Mouse (Mus musculus) v-Abl transformed pro-B cells (cell line): ENCODE measurements around the gene Rrp15.

ENCODE experiments used
- in situ Hi-C, 2 experiments: fragments of 400-800 bp; cut with MboI; formaldehyde crosslinking; loops; one replicate each; pipeline ENCODE4 v1.15.1; 2025; ENCODE audit not compliant: unreplicated experiment in 2 of 2

Rrp15 gene

DNA sequence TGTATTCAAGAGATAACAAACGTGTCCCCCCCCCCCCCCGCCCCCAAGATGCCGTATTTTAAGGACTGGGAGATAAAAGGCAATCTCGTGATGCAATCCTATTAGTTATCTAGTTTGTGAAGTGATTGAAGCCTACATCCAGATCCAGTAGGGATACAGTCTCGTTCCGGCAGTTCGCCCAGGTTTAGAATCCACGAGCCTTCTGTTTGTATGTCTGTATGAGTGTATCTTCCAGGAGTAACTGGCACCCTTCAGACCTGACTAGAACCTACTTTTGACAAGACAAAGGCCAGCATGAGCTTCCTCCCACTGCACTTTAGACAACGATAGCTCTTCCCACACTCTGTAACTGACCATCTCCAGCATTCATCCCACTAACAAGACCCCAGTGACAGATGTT lies 57.5 kb downstream of the Rrp15 start:
- in situ Hi-C loops, result no loop called here

DNA sequence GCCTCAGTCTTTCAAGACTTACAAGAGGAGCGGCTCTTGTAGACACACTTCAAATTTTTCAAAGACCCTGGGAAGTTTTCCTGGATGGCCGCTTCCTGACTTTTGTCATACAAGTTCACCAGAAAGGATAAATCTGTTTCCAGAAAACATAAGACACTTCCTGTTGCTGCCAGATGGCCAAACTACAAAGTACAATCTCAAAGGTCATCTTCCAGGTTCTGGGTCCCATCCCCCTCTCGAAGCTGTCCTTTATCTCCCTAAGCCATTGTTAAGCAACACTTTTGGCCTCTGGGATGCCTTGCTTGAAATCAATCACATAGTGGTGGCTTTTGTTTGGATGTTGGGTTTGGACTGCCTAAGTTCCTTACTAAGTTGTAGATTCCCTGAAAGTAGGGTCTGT lies 65.1 kb downstream of the Rrp15 start:
- in situ Hi-C loops, result no loop called here

DNA sequence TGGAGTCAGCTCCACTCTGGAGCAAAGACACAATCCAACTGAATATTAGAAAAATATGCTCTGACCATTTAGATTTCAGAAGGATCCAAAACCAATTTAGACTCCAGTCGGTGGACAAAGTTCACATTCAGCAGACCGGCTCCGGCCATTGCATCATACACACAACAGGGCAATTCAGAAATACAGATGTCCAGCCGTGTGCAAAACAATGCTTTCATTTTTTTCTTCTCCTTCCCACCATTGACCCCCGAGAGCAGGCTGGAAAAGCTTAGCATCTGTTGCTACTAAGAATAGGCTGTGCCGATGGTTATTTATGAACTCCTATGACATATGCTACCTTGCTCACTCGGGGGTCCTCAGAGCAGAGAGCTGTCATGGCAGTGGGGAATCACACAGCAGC lies 66.6 kb downstream of the Rrp15 start:
- in situ Hi-C loops, result no loop called here

DNA sequence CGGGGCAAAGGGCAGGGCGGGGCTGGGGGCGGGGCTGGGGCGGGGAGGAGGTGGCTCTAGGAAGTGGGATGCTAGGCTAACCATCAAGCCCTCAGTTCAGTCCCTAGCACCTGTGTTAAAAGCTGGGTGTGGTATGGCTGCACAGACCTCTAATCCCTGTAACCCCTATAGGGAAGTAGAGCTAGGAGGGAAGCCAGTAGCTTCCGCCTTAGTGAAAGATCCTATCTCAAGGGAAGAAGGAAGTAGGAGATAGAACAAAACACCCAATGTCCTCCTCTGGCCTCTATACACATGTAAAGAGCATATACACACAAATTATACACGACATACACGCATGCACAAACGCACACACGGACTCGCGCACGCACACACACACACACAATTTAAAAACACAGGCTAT lies 71.5 kb downstream of the Rrp15 start:
- in situ Hi-C loops, result no loop called here

DNA sequence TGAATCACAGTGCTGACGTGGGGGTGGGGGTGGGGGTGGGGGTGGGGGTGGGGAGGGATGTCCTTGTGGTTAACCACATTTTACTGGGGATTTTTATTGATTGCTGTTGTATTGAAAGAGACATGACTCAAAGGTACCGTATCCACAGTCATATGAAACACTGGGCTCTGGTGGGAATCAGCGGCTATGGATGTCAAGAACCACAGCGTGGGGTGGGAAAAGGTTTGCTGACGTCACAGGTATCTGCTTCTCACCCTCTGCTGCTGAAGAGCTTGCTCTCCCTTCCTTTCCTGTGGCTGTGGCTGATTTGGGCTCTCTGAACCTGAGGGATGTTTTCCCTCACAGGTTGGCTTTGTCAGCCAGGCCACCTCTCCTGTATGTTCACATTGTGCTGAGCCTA lies 73.0 kb downstream of the Rrp15 start:
- in situ Hi-C loops, result no loop called here

DNA sequence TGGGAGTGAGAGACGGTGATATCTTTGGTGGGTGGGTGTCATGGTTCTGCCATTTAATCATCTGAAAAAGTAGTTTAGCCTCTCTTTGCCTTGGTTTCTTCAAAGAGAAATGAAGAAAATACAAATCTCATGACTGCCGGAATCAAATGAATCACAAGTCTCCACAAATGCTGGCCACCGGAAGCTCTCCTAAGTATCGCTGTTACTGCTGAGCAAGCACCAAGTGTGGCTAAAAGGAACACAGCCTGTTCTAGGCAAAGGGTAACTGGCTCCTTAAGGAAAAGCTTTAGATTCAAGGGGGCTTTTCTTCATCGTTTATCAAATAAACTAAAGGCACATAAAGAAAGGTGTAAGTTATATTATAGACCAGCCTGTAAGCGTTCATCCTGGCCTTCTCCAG lies 73.9 kb downstream of the Rrp15 start:
- in situ Hi-C loops, result no loop called here

DNA sequence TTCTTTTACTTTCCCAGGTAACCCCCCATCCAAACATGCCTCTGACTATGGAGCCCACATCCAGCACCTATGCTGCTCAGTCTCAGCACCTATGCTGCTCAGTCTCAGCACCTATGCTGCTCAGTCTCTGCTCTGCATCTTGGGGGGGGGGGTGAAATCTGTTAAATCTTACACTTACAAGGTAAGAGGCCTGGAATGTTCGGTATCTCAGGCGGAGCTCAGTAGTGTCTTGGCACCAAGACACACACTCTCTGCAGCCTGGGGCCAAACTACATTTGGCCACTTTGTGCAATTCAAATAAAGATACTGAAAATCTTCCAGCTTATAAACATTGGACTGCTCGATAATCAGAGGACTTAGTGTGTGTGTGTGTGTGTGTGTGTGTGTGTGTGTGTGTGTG lies 74.5 kb downstream of the Rrp15 start:
- in situ Hi-C loops, result no loop called here

DNA sequence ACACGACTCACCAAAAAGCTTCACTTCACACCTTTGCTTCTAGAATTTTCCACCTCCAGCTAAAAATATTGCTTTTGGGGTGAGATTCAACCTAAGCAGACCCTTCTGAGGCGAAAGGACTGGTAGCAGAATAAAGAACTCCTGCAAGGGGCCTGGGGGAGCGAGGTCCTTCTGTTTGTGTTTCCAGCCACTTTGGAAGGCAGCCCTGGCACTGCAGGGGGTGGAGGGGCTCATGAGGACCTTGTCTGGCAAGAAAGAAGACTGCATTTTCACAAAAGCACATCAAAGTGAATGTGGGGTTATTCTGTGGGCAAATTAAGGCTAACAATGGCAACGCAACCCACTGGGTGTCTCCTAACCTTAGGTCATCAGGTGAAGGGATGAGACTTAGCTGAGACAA lies 76.0 kb downstream of the Rrp15 start:
- in situ Hi-C loops, result no loop called here
